Mouse (Mus musculus) testis, adult 2 months (tissue): Measurements from ENCODE around the gene Alg11.

Experiments used
- CTCF ChIP-seq: fragments of 200-500 bp; IDR thresholded peaks from 2 replicates; pipeline ENCODE4 v1.5.1; 2012; ENCODE audit warnings: low read depth, mild to moderate bottlenecking, inconsistent platforms, low read length, moderate library complexity; ENCODE audit not compliant: control insufficient read depth, insufficient read depth, insufficient replicate concordance
- POLR2A ChIP-seq: fragments of 200-500 bp; IDR thresholded peaks from 2 replicates; pipeline ENCODE4 v1.6.1; 2012; ENCODE audit warnings: low read depth, mild to moderate bottlenecking, inconsistent platforms, low read length, moderate library complexity; ENCODE audit not compliant: control insufficient read depth

- TF ChIP-seq CTCF (no peak), POLR2A (no peak)
These were observed 46.5 kb downstream of the Alg11 start for GRCm38 (mm10) chr8:22107020-22107419.
